Mouse (Mus musculus) limb, embryonic 10.5 days (tissue): ENCODE results near the gene Kit. TPM values are rescaled to one million over a fixed set of nuclear protein-coding genes. Genes with fewer than 3 reads are reported as not detected.

Experiments used
- DNase-seq: peaks from one replicate; pipeline ENCODE4 v3.0.0-alpha.2; 2017; ENCODE audit warnings: low spot score
- H3K27ac ChIP-seq: fragments of 300-500 bp; sonication (generic); 2 replicates; pipeline ENCODE4 v1.5.1; 2016; ENCODE audit warnings: mild to moderate bottlenecking
- H3K27me3 ChIP-seq: fragments of 300-500 bp; sonication (generic); 2 replicates; pipeline ENCODE4 v1.6.1; 2016; ENCODE audit warnings: low read depth, mild to moderate bottlenecking; ENCODE audit not compliant: poor library complexity, severe bottlenecking
- H3K36me3 ChIP-seq: fragments of 300-500 bp; sonication (generic); 2 replicates; pipeline ENCODE4 v1.6.1; 2016; ENCODE audit warnings: mild to moderate bottlenecking, moderate library complexity
- H3K4me1 ChIP-seq: fragments of 300-500 bp; sonication (generic); 2 replicates; pipeline ENCODE4 v1.6.1; 2016
- H3K4me3 ChIP-seq: fragments of 300-500 bp; sonication (generic); 2 replicates; pipeline ENCODE4 v1.5.1; 2016; ENCODE audit warnings: mild to moderate bottlenecking, moderate library complexity
- H3K9me3 ChIP-seq: fragments of 300-500 bp; sonication (generic); replicated peaks from 2 replicates; pipeline ENCODE4 v1.6.1; 2016; ENCODE audit warnings: mild to moderate bottlenecking
- WGBS: fragments of 180-500 bp; shearing (Covaris S2); methylation state at CpG from one replicate; pipeline ENCODE4 v1.1.7; 2016; 5-methylcytosine and 5-hydroxymethylcytosine counted together
- polyA plus RNA-seq: library from polyadenylated mRNA; unstranded; fragments of >200 nt; fragmentation: Nextera tagmentation; extraction: Ambion mirVana; gene quantifications from 2 replicates; pipeline ENCODE4 v1.2.1, GENCODE M21; 2016

Gene Kit
- polyA plus RNA-seq, 1 experiment from 2014 or later, result 14.5 TPM

GRCm38 (mm10) chr5:75663768-75664167, 89.1 kb downstream of the Kit start:
- Histone ChIP-seq H3K4me3 (no peak overlapping the region), H3K27ac (no peak overlapping the region), H3K27me3 (no peaks in the 10 kb centered on the region), H3K9me3 (no peaks in the 10 kb centered on the region), H3K36me3 (no peaks in the 10 kb centered on the region), H3K4me1 (no peaks in the 10 kb centered on the region)
- WGBS, result 87% methylated on average over 2 of the region's 2 CpGs
- DNase-seq, result no peak

GRCm38 (mm10) chr5:75667083-75667482, 92.4 kb downstream of the Kit start:
- H3K36me3 ChIP-seq, result no peaks in the 10 kb centered on the region
- no peak overlapping the region for H3K4me3 ChIP-seq
- no peaks in the 10 kb centered on the region for H3K4me1 ChIP-seq
- H3K9me3 ChIP-seq, result no peaks in the 10 kb centered on the region
- no peak overlapping the region for H3K27ac ChIP-seq
- WGBS, result 69% methylated on average over 3 of the region's 3 CpGs
- DNase-seq, result no peak
- no peaks in the 10 kb centered on the region for H3K27me3 ChIP-seq

GRCm38 (mm10) chr5:75671136-75671788, 96.5 kb downstream of the Kit start:
- Histone ChIP-seq H3K9me3 (no peaks in the 10 kb centered on the region), H3K27ac (no peak overlapping the region), H3K4me3 (no peak overlapping the region), H3K27me3 (no peaks in the 10 kb centered on the region), H3K36me3 (no peaks in the 10 kb centered on the region), H3K4me1 (no peaks in the 10 kb centered on the region)
- no peak for DNase-seq
- 89% methylated on average over 5 of the region's 5 CpGs for WGBS

GRCm38 (mm10) chr5:75676024-75676423, 101.3 kb downstream of the Kit start:
- Histone ChIP-seq H3K27me3 (no peaks in the 10 kb centered on the region), H3K9me3 (no peaks in the 10 kb centered on the region), H3K27ac (no peak overlapping the region), H3K36me3 (no peaks in the 10 kb centered on the region), H3K4me1 (no peaks in the 10 kb centered on the region), H3K4me3 (no peak overlapping the region)
- no peak for DNase-seq
- 92% methylated on average over 3 of the region's 3 CpGs for WGBS

GRCm38 (mm10) chr5:75679896-75680295, 105.2 kb downstream of the Kit start:
- no peaks in the 10 kb centered on the region for H3K27me3 ChIP-seq
- H3K9me3 ChIP-seq, result no peaks in the 10 kb centered on the region
- no peaks in the 10 kb centered on the region for H3K36me3 ChIP-seq
- no peak overlapping the region for H3K27ac ChIP-seq
- DNase-seq, result no peak
- WGBS, result 76% methylated on average over 3 of the region's 3 CpGs
- H3K4me3 ChIP-seq, result no peak overlapping the region
- no peaks in the 10 kb centered on the region for H3K4me1 ChIP-seq

- Histone ChIP-seq H3K36me3 (no peaks in the 10 kb centered on the region), H3K9me3 (no peaks in the 10 kb centered on the region), H3K4me1 (0 out of 2 replicates have a peak, but pooled peaks cover 3% of the 10 kb centered on the region), H3K27me3 (no peaks in the 10 kb centered on the region), H3K4me3 (no peak overlapping the region), H3K27ac (no peak overlapping the region)
- no peak for DNase-seq
- WGBS, result 81% methylated on average over 12 of the region's 12 CpGs
These were observed 120.6 kb downstream of the Kit start for GRCm38 (mm10) chr5:75695162-75695809.

GRCm38 (mm10) chr5:75696960-75697359, 122.2 kb downstream of the Kit start:
- Histone ChIP-seq H3K36me3 (no peaks in the 10 kb centered on the region), H3K9me3 (no peaks in the 10 kb centered on the region), H3K27me3 (no peaks in the 10 kb centered on the region), H3K27ac (no peak overlapping the region), H3K4me1 (0 out of 2 replicates have a peak, but pooled peaks cover 3% of the 10 kb centered on the region), H3K4me3 (no peak overlapping the region)
- WGBS, result 88% methylated on average over 5 of the region's 5 CpGs
- no peak for DNase-seq

GRCm38 (mm10) chr5:75698556-75698955, 123.8 kb downstream of the Kit start:
- DNase-seq, result no peak
- 93% methylated on average over 8 of the region's 8 CpGs for WGBS
- Histone ChIP-seq H3K9me3 (no peaks in the 10 kb centered on the region), H3K4me3 (no peak overlapping the region), H3K27me3 (no peaks in the 10 kb centered on the region), H3K27ac (no peak overlapping the region), H3K36me3 (no peaks in the 10 kb centered on the region), H3K4me1 (0 out of 2 replicates have a peak, but pooled peaks cover 3% of the 10 kb centered on the region)

- 82% methylated on average over 7 of the region's 7 CpGs for WGBS
- H3K27me3 ChIP-seq, result no peaks in the 10 kb centered on the region
- DNase-seq, result no peak
- H3K27ac ChIP-seq, result no peak overlapping the region
- H3K4me1 ChIP-seq, result 0 out of 2 replicates have a peak, but pooled peaks cover 3% of the 10 kb centered on the region
- H3K36me3 ChIP-seq, result no peaks in the 10 kb centered on the region
- no peak overlapping the region for H3K4me3 ChIP-seq
- no peaks in the 10 kb centered on the region; the same call in 1 of the 2 replicates for H3K9me3 ChIP-seq
These were observed 124.4 kb downstream of the Kit start for GRCm38 (mm10) chr5:75699081-75699480.

- Histone ChIP-seq H3K4me3 (no peak overlapping the region), H3K27me3 (no peaks in the 10 kb centered on the region), H3K9me3 (no peaks in the 10 kb centered on the region; the same call in 1 of the 2 replicates), H3K36me3 (no peaks in the 10 kb centered on the region), H3K27ac (no peak overlapping the region), H3K4me1 (0 out of 2 replicates have a peak, but pooled peaks cover 3% of the 10 kb centered on the region)
- 89% methylated on average over 9 of the region's 9 CpGs for WGBS
- DNase-seq, result no peak
These were observed 124.8 kb downstream of the Kit start for GRCm38 (mm10) chr5:75699516-75699915.

GRCm38 (mm10) chr5:75701662-75702061, 126.9 kb downstream of the Kit start:
- Histone ChIP-seq H3K4me3 (no peak overlapping the region), H3K27ac (no peak overlapping the region), H3K27me3 (no peaks in the 10 kb centered on the region), H3K4me1 (0 out of 2 replicates have a peak, but pooled peaks cover 3% of the 10 kb centered on the region), H3K36me3 (no peaks in the 10 kb centered on the region), H3K9me3 (no peaks in the 10 kb centered on the region; the same call in 1 of the 2 replicates)
- DNase-seq, result no peak
- 91% methylated on average over 12 of the region's 12 CpGs for whole genome bisulfite sequencing

GRCm38 (mm10) chr5:75702080-75702479, 127.4 kb downstream of the Kit start:
- 94% methylated on average over 8 of the region's 8 CpGs for WGBS
- Histone ChIP-seq H3K27ac (no peak overlapping the region), H3K9me3 (no peaks in the 10 kb centered on the region; the same call in 1 of the 2 replicates), H3K4me1 (0 out of 2 replicates have a peak, but pooled peaks cover 3% of the 10 kb centered on the region), H3K27me3 (no peaks in the 10 kb centered on the region), H3K36me3 (no peaks in the 10 kb centered on the region), H3K4me3 (no peak overlapping the region)
- DNase-seq, result no peak

- 79% methylated on average over 7 of the region's 7 CpGs for WGBS
- H3K4me3 ChIP-seq, result no peak overlapping the region
- H3K9me3 ChIP-seq, result no peaks in the 10 kb centered on the region; the same call in 1 of the 2 replicates
- no peaks in the 10 kb centered on the region for H3K36me3 ChIP-seq
- H3K27ac ChIP-seq, result no peak overlapping the region
- DNase-seq, result no peak
- 0 out of 2 replicates have a peak, but pooled peaks cover under 1% of the 10 kb centered on the region for H3K4me1 ChIP-seq
- no peaks in the 10 kb centered on the region for H3K27me3 ChIP-seq
These were observed 130.0 kb downstream of the Kit start for GRCm38 (mm10) chr5:75704584-75705175.
